Mouse (Mus musculus) liver, embryonic 13.5 days (tissue): Measurements from ENCODE around the gene Tmem144. TPM values are rescaled to one million over a fixed set of nuclear protein-coding genes. Genes with fewer than 3 reads are reported as not detected.

Experiments
- ATAC-seq: fragments of 200-750 bp; cut with Nextera tagmentation; 2 replicates; pipeline ENCODE4 v1.8.0; 2017; ENCODE audit warnings: low read depth, mild to moderate bottlenecking, moderate number of reproducible peaks, moderate library complexity
- DNase-seq: peaks from one replicate; pipeline ENCODE4 v3.0.0; 2022
- H3K27ac ChIP-seq: fragments of 300-500 bp; sonication (generic); 2 replicates; pipeline ENCODE4 v1.5.1; 2015; ENCODE audit warnings: moderate library complexity, mild to moderate bottlenecking, inconsistent platforms
- H3K27me3 ChIP-seq: fragments of 300-500 bp; sonication (generic); 2 replicates; pipeline ENCODE4 v1.6.1; 2015; ENCODE audit warnings: mild to moderate bottlenecking, inconsistent platforms
- H3K36me3 ChIP-seq: fragments of 300-500 bp; sonication (generic); 2 replicates; pipeline ENCODE4 v1.6.1; 2015; ENCODE audit warnings: mild to moderate bottlenecking, inconsistent platforms
- H3K4me1 ChIP-seq: fragments of 300-500 bp; sonication (generic); replicated peaks from 2 replicates; pipeline ENCODE4 v1.6.1; 2015; ENCODE audit warnings: inconsistent platforms
- H3K4me2 ChIP-seq: fragments of 300-500 bp; sonication (generic); 2 replicates; pipeline ENCODE4 v1.6.1; 2015; ENCODE audit warnings: inconsistent platforms, mild to moderate bottlenecking, moderate library complexity
- H3K4me3 ChIP-seq: fragments of 300-500 bp; sonication (generic); replicated peaks from 2 replicates; pipeline ENCODE4 v1.5.1; 2015; ENCODE audit warnings: mild to moderate bottlenecking, inconsistent platforms
- H3K9ac ChIP-seq: fragments of 300-500 bp; sonication (generic); 2 replicates; pipeline ENCODE4 v1.6.1; 2015; ENCODE audit warnings: mild to moderate bottlenecking, inconsistent platforms
- H3K9me3 ChIP-seq: fragments of 300-500 bp; sonication (generic); replicated peaks from 2 replicates; pipeline ENCODE4 v1.6.1; 2016; ENCODE audit warnings: inconsistent platforms
- WGBS: fragments of 180-500 bp; shearing (Covaris S2); methylation state at CpG from one replicate; pipeline ENCODE4 v1.1.7; 2015; ENCODE audit not compliant: insufficient replicate concordance; 5-methylcytosine and 5-hydroxymethylcytosine counted together
- polyA plus RNA-seq: library from polyadenylated mRNA; unstranded; fragments of >200 nt; fragmentation: Nextera tagmentation; extraction: Ambion mirVana; gene quantifications from 2 replicates; pipeline ENCODE4 v1.2.1, GENCODE M21; 2015

Gene Tmem144
- polyA plus RNA-seq, result 1.9 and 2.7 TPM in 2 replicates

GRCm38 (mm10) chr3:79852654-79853166 is at the start of gene Tmem144:
Tmem144 (minus strand) TSS chr3:79852773.
- ATAC-seq, result peak; percentile 32
- Histone ChIP-seq H3K27ac (no peak within 1 kb of the TSS), H3K4me2 (peak within 1 kb of the TSS; percentile 17), H3K9ac (peak within 1 kb of the TSS; percentile 37; the same call in 1 of the 2 replicates), H3K36me3 (no peaks in the 10 kb centered on the region), H3K4me3 (no peak within 1 kb of the TSS), H3K27me3 (no peaks in the 10 kb centered on the region), H3K9me3 (no peaks in the 10 kb centered on the region), H3K4me1 (peaks cover 35% of the 10 kb centered on the region)
- DNase-seq, result no peak
- 34% methylated on average over 8 of the region's 8 CpGs for WGBS

DNA sequence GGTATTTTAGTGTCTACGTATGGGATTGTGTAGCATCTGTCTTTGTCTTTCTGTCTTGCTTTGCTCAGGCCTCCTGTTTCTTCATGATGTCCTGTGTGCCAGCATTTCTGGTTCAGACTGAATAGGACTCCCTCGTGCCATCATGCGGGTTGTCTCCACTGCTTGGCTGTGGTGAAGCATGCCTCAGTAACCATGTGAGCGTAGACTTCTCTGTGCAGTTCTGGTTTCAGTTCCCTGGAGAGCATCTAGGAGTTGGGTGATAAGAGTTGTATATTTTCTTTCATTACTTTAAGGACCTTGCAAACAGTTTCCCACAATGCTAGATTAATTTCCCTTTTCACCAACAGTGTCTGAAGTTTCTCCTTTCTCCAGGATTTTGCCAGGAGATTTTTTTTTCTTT is 49.2 kb upstream of the Tmem144 start:
- ATAC-seq, result no peak
- Histone ChIP-seq H3K27ac (no peak overlapping the region), H3K4me3 (no peak overlapping the region), H3K36me3 (no peaks in the 10 kb centered on the region), H3K9me3 (no peaks in the 10 kb centered on the region), H3K27me3 (no peaks in the 10 kb centered on the region), H3K4me2 (no peak overlapping the region), H3K9ac (no peak overlapping the region), H3K4me1 (peaks cover 4% of the 10 kb centered on the region; the same call in 1 of the 2 replicates)
- 74% methylated on average over 4 of the region's 4 CpGs for WGBS
- DNase-seq, result no peak

DNA sequence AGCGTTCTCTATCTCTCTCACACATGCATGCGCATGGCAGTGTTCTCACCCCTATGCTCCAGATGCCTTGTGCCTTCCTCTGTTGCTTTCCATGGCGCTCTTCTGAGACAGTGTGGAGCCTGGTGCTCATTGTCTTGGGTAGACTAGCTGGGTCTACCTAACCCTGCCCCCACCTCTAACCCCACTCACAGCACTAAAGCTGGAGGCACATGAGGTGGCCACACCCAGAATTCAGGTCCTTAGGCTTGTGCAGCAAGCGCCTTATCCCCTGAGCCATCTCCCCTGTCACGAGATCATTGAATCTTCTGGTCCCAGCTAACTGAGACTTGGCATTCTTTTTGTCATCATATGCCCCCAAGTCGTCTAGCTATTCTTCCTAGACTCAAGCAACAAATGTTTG is 48.7 kb upstream of the Tmem144 start:
- Histone ChIP-seq H3K9ac (no peak overlapping the region), H3K36me3 (no peaks in the 10 kb centered on the region), H3K4me1 (no peaks in the 10 kb centered on the region; the same call in 1 of the 2 replicates), H3K9me3 (no peaks in the 10 kb centered on the region), H3K4me2 (no peak overlapping the region), H3K4me3 (no peak overlapping the region), H3K27ac (no peak overlapping the region), H3K27me3 (no peaks in the 10 kb centered on the region)
- ATAC-seq (no peak), DNase-seq (no peak)
- WGBS, result 56% methylated on average over 6 of the region's 6 CpGs

- Histone ChIP-seq H3K4me3 (no peak overlapping the region), H3K9ac (no peak overlapping the region), H3K4me1 (no peaks in the 10 kb centered on the region), H3K36me3 (no peaks in the 10 kb centered on the region), H3K27me3 (no peaks in the 10 kb centered on the region), H3K4me2 (no peak overlapping the region), H3K27ac (no peak overlapping the region), H3K9me3 (no peaks in the 10 kb centered on the region)
- no peak for ATAC-seq
- no peak for DNase-seq
- WGBS, result 77% methylated on average over 2 of the region's 2 CpGs
Observed at GRCm38 (mm10) chr3:79900502-79900901, 47.9 kb upstream of the Tmem144 start.

DNA sequence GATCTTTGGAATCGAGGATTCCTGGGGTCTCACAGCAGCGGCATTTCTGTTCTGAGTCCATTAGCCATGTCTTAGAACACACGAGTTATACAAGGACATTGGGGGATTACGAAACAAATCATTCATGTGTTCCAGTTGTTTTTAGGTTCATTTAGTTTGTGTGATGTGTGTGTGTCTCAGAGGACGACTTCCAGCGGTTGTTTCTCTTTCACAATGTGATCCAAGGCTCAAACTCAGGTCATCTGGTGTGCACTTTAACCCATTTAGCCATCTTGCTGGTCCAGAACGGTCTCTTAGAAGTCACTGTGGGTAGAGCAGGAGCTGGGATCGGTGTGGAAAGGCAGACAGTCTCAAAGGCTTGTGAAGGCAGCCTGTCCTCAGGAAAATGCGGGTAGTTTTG is 47.3 kb upstream of the Tmem144 start:
- Histone ChIP-seq H3K4me1 (no peaks in the 10 kb centered on the region), H3K9ac (no peak overlapping the region), H3K4me2 (no peak overlapping the region), H3K27ac (no peak overlapping the region), H3K4me3 (no peak overlapping the region), H3K27me3 (no peaks in the 10 kb centered on the region), H3K36me3 (no peaks in the 10 kb centered on the region), H3K9me3 (no peaks in the 10 kb centered on the region)
- ATAC-seq (no peak), DNase-seq (no peak)
- 61% methylated on average over 9 of the region's 9 CpGs for WGBS

- Histone ChIP-seq H3K9me3 (no peaks in the 10 kb centered on the region), H3K27me3 (no peaks in the 10 kb centered on the region), H3K4me3 (no peak overlapping the region), H3K4me2 (no peak overlapping the region), H3K36me3 (no peaks in the 10 kb centered on the region), H3K27ac (no peak overlapping the region), H3K9ac (no peak overlapping the region), H3K4me1 (no peaks in the 10 kb centered on the region)
- ATAC-seq (no peak), DNase-seq (no peak)
Observed at GRCm38 (mm10) chr3:79898514-79898913, 45.9 kb upstream of the Tmem144 start.

- Histone ChIP-seq H3K27me3 (no peaks in the 10 kb centered on the region), H3K36me3 (no peaks in the 10 kb centered on the region), H3K4me2 (no peak overlapping the region), H3K4me3 (no peak overlapping the region), H3K4me1 (no peaks in the 10 kb centered on the region), H3K9me3 (no peaks in the 10 kb centered on the region), H3K27ac (no peak overlapping the region), H3K9ac (no peak overlapping the region)
- no peak for ATAC-seq
- no peak for DNase-seq
- WGBS, result 67% methylated on average over 13 of the region's 13 CpGs
Observed at GRCm38 (mm10) chr3:79897534-79898370, 45.2 kb upstream of the Tmem144 start.

GRCm38 (mm10) chr3:79887966-79888365 is 35.4 kb upstream of the Tmem144 start:
- Histone ChIP-seq H3K9me3 (no peaks in the 10 kb centered on the region), H3K9ac (no peak overlapping the region), H3K27me3 (peaks cover 13% of the 10 kb centered on the region), H3K4me3 (no peak overlapping the region), H3K4me1 (peaks cover 13% of the 10 kb centered on the region; the same call in 1 of the 2 replicates), H3K36me3 (no peaks in the 10 kb centered on the region), H3K27ac (no peak overlapping the region), H3K4me2 (no peak overlapping the region)
- 57% methylated on average over 2 of the region's 2 CpGs for WGBS
- no peak for DNase-seq
- no peak for ATAC-seq

GRCm38 (mm10) chr3:79887161-79887855 is 34.7 kb upstream of the Tmem144 start:
- Histone ChIP-seq H3K27ac (no peak overlapping the region), H3K9ac (no peak overlapping the region), H3K36me3 (no peaks in the 10 kb centered on the region), H3K9me3 (no peaks in the 10 kb centered on the region), H3K4me1 (peaks cover 13% of the 10 kb centered on the region; the same call in 1 of the 2 replicates), H3K4me3 (no peak overlapping the region), H3K4me2 (no peak overlapping the region), H3K27me3 (peaks cover 13% of the 10 kb centered on the region)
- ATAC-seq (no peak), DNase-seq (no peak)
- 56% methylated on average over 8 of the region's 8 CpGs for WGBS

GRCm38 (mm10) chr3:79886357-79887091 is 34.0 kb upstream of the Tmem144 start:
- WGBS, result 56% methylated on average over 23 of the region's 23 CpGs
- Histone ChIP-seq H3K4me1 (peaks cover 13% of the 10 kb centered on the region; the same call in 1 of the 2 replicates), H3K9me3 (no peaks in the 10 kb centered on the region), H3K9ac (peak overlapping the region; percentile 26; the same call in 1 of the 2 replicates), H3K4me2 (peak overlapping the region; percentile 52), H3K36me3 (no peaks in the 10 kb centered on the region), H3K27me3 (peaks cover 13% of the 10 kb centered on the region), H3K4me3 (peak overlapping the region; percentile 41), H3K27ac (peak overlapping the region; percentile 50)
- DNase-seq (no peak), ATAC-seq (peak; percentile 31)
